Mouse (Mus musculus) embryo, embryonic 10 days (tissue): ENCODE data around the gene Alk.
A peak's percentile ranks its signal among the peaks of the same experiment; 100 is the strongest.
"Not testable (repeated sequence)": the region's sequence is repeated elsewhere in the genome, so short reads cannot be mapped to it uniquely, and the experiment has no call there.

Source experiments
- DNase-seq: peaks from one replicate; pipeline ENCODE4 v3.0.0-alpha.2; 2015; ENCODE audit warnings: low spot score

The Alk gene

DNA sequence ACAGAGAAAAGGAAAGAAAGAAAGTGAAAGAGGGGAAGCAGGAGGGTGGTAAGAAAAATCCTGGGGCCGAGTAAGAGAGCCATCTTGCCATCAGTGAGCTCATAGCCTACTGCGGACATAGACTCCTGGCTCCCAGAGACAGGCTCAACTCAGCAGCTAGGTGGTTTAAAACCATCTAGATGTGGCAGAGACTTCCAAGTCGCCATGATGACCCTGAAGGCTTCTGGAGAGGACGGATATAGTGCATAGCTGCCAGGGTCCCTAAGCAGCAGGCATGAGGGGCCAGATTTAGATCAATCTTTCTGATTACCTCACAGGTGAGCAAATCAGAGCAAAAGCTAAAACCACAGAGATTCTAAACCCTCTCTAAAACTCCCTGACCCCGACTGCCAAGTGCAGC lies 76.9 kb downstream of the Alk start:
- no peak for DNase-seq

DNA sequence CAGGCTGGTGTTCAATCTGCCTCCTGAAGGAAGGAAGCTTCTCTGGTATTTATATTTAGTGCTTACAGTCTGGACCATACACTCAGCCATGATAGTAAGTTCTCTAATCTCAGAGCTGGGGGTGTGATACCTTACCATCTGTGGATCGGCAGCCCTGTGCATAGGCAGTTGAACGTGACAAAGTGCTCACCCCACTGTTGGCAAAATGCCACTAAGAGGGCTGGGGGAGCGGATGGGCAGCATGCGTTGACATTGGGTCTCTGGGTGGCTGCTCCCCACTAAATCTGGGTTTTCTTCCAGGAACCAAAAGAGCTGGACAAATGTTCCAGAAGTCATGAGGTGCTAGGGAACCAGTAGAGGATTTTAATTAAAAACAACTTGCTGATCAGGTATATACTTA lies 78.1 kb downstream of the Alk start:
- DNase-seq, result no peak

DNA sequence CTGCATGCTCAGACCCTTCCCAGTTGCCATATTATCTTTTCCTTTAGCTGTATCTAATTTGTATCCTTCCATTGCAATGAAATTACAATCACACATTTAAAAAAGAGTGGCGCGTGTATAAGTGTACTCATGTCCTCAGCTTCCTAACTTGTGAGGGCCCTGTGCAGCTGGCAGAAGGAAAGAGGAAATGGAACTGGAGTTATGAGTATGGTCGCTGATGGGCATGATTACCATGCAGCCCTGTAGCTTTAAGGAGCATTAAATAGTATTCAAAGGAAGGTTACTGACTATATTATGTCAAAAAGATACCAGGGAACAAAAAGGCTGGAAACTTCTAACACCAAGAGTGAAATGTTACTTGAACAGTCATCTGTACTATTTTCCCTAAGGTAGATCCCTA lies 79.6 kb downstream of the Alk start:
- DNase-seq, result no peak

DNA sequence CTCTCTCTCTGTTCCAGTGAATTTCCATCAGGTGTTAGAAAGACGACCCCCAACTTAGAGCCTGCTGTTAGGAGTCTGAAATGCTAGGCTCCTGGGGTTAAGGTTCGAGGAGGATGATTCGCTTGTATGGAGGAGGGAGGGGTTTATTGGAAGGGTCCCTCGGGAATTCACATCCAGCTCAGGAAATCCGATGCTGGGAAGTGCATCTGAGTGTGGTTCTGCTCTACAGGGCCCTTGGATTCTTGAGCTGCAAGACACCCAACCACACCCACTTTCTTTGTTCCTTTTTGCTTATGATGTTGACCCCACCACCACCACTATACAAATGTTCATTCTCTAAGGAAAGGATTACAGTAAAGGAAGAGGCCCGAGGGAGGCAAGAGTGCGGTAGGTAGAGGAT lies 81.4 kb downstream of the Alk start:
- no peak for DNase-seq

DNA sequence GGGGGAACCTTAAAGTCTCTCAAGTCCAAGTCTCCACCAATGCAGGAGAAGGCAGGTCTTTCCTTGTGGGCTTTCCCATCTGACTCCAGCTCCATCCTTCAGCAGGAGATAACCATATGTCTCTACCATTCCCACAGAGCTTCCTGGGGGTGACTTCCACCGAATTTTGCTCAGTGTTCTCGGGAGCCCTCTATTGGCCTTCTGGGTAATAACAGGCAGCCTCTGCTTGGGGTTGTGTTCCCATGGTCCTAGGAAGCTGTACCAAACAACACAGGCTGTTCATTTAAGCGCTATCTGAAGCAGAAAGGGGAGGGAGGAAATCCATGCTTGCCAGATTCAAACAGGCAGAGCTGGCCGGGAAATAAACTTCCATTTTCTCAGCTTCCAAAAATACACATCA lies 82.0 kb downstream of the Alk start:
- DNase-seq, result peak; percentile 45

DNA sequence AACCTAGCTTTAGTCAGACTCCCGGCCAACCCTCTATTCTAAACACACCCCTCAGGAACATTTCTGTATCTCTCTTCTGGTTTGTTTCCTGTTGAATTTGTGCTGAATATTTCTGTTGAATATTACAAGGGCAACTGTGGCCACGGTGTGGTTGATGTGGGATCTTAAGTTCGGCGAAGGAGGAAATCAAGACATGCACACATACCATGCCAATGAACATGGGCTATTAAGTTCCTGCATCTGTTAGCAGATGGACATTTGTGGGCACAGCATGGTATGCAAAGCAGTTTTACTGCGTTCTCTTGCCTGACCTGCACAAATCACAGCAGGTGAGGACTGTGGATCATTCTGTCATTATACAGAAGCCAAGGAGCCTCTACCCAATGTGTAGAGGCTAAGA lies 83.1 kb downstream of the Alk start:
- no peak for DNase-seq

DNA sequence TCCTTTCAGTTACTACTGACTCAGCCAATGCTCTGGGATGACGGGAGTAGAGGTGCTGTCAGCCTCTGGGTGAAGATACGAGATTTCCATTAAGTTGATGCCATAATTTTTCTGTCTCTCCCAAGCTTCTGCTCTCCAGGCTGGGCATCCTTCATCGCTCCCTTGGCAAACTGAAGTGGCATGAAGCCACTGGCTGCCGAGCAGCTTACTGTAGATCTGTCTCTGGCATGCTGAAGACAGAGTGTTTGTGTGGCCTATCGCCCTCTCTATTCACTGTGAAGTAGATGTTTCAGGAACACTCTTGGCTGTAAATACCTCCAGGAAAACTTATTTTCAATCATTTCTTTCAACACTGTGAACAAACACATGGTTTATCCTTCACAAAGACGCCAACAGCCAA lies 93.7 kb downstream of the Alk start:
- no peak for DNase-seq

DNA sequence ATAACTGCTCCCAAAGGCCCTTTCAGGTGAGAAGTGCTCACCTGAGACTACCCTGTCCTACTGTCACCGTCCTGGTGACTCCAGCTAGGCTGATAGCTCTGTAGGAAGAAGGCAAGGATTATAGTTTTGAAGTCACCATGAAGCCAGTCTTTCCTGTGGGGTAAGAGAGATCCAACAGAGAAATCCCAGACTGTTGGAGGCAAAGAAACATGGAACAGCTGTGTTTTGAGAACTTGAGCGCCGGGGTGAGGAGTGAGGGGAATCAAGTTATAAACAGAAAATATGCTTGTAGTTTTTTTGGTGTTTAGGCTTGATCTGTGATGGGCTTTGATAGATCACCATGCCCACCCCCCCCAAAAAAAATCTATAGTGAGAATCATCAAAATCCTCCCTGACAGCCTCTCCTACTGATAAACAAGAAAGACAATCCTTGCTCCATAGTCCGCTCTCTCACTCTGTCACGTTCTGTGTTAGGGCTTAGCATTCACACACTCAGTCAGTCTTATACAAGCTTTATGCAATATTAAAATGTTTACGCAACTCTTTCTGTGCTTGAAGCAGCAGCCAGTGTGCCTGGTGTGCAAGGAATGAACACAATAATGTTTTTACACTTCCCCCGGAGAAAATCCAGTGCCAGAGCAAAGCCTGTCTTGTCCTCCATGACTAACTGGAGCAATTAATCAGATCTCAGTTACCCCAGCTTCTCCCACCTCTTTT lies 95.6 kb downstream of the Alk start:
- DNase-seq, result no peak

DNA sequence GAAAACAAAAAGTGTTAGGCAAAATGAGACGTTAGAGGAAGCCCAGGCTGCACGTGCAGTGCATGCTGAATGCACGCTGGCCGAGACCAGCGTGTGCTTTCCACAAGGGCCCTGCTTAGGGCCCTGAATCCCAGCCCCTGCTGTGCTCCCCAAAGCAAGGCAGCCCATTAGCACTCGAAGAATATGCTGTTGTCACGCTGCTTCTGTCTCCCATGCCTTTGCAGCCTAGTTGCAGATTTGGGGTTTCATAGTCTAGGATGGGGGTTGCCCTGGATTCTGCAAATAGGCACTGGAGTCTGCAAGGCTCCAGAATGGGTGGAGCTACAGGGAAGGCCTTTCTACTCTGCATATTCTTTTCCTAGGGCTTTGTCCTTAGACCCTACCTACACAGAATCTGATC lies 99.2 kb downstream of the Alk start:
- no peak for DNase-seq

DNA sequence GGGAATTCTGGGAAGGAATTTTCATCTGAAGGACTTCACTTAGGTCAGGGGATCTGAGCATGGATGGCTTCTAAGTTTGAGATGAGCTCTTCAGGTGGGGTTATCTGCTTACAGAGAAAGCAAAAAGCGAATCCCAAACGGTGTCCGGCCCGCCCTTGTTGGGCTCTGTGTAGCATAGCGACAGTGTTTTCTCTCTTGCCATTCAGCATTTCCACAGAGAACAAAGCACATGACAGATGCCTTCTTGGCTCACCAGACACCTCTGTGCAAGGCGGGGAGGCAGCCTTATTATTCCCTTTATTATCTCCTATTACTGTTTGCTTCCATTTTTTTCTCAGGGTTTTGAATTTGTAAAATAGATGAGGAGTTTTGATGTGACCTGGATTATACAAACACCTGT lies 99.8 kb downstream of the Alk start:
- DNase-seq, result peak; percentile 7

DNA sequence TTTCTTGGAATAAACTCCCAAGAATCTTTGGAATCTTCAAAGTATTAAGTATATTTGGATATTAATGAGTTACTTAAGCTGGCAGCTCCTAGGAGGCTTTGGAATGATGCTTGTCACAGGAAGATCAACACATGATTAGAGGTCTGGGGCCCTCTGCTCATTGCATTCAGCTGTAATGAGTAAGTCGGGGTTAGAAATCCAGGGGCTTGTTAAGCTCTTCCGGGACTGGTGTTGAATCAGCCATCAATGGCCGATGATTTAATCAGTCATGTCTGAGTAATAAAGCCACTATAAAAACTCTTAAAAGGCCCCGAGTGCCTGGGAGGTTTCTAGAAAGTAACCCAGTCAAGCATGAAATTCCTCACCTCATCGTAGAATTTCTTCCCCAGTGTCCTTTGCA lies 109.0 kb downstream of the Alk start:
- no peak for DNase-seq

DNA sequence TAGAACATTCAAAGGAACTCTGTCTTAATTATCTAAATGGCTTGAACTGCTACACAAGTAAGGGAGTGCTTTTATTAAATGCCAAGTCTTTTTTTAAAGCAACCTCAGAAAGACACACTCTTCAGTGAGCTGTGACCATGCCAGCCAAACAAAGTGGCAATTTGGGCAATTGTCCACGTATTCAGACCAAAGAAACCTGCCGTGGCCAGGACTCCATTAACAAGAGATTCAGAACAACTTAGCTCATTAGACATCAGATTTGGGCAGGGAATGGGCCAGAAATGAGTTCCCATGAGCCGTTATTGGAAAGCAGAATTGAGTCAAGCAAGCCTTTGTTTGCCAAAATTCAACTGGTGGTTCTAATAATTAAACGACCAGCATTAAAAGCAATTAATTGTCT lies 118.8 kb downstream of the Alk start:
- DNase-seq, result no peak

DNA sequence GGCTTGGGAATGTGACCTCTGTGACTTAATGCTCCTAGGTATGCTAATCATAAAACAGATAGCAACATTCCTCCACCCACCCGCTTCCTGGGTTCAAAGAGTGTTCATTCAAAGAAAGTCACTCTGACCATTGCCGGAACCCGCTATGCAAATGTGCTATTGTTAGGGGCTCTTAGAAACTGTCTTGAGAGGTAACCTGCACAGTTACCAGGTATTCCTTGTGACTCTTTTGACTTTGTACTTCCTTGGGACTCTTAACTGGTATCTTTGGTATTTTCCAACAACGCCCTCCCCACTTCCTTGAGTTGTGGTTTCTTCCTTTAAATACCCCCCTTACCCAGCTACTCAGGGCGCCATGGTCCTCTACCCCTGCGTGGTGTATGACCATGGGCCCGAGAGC lies 125.2 kb downstream of the Alk start:
- DNase-seq, result not testable (repeated sequence)

DNA sequence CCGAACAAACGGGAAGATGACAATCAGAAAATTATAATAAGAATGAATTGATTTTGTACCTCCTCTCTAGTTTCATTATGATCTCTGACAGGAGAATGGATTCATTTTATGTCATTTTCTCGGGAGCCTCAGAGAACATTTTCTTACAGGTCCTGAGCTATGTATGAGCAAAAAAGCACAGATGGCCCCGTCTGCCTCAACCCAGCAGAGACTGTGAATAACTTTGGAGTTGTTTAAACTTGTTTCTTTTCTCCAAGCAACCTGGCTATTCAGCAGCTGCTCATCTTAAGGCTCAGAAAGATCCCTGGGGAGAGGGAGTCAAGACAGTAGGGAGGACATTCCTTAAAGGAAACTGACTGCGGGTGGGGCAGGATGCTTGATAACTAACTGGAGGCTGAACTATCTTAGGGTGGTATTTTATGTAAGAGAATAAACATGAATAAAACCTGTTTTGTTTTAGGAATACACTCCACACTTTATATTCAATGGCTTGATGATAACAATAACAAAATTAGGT lies 126.5 kb downstream of the Alk start:
- no peak for DNase-seq

DNA sequence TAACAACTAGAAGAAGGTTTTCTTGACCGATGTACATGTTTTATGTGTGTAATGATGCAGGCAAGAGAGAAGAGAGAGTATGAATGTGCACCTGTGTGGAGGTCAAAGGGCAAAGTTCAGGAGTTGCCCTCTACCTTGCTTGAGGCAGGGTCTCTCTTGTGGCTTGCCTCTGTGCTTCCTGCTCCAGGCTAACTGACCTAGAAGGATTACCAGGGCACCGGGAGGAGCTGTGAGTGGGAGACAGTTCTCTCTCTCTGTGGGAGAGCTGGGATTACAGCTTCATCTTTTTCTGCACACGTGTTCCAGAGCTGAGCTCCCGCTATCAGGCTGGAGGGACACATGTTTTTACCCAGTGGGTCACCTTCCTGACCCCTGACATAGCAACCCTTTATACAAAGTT lies 127.5 kb downstream of the Alk start:
- DNase-seq, result no peak

DNA sequence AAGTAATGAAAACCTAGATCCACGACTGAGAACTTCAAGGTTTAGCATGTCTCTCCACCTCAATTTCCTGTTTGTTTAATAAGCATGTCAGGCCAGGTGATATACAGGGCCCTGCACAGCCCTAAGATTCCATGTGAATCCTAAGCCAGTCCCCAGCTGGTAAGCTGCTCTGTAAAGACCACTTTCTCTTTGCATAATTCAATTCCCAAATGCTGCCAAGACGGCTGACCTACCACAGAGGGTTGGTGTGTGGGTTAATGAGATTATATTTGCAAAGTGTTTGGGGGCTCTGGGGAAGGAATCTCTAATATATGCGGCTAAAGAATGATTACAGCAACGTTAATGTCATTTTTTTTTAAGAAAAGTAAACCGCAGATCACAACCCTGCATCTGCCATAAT lies 130.3 kb downstream of the Alk start:
- no peak for DNase-seq

DNA sequence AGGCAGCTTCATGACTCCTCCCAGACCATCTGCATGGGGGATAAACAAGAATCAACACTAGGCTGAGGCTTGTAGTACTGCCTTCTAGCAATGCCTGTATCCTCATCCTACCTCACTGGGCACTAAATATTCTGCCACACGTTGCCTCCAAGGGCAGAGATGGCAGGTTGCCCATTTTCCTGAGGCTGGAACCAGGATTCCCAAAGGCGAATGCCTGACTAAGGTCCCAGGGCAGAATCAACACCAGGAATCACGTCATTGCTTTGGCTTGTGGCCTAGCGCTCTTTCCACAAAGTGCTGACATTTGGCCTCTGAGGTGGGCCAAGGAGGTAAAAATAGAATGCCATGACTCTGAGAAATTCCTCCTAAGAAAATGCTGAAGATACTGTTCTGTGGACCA lies 155.9 kb downstream of the Alk start:
- no peak for DNase-seq

DNA sequence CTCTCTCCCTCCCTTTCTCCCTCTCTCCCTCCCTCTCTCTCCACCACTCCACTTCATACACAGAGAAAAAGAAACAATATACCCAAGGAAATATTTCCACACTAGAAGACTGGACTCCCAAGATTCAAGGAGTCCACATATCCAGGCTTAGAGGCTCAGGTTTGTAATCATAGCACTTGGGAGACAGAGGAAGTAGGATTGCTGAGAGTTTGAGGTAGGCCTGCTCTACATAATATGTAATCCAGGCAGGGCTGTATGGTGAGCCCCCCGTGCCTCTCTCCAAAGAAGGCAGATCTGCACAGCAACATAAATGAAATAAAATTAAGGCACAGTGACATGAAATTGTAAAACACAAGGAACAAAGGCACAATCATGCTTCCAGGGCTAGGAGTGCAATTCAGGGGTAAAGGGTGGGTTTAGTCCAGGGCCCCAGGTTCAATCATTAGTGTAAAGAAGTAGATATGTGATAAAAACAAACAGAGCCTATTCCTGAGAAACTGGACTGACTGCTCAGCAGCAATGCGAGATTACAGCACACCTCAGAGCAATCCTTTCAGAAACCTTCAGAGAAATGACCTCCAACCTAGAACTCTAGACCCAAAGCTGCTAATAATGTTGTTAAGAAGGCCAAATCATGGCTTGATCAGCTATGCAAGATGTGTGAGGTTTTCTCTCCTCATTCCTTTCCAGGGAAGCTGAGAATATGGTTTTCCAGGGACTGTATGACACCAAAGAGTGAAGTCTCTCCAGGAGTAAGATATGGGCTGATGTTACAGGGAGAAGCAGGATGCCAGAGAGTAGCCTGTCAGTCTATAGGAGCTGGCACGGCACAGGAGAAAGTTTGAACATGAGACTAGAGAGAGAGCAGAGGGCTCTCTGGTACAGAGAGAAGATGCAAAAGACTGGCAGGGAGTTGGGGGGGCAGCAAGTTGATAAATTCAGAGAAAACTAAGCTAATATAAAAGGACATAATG lies 158.9 kb downstream of the Alk start:
- DNase-seq, result no peak

DNA sequence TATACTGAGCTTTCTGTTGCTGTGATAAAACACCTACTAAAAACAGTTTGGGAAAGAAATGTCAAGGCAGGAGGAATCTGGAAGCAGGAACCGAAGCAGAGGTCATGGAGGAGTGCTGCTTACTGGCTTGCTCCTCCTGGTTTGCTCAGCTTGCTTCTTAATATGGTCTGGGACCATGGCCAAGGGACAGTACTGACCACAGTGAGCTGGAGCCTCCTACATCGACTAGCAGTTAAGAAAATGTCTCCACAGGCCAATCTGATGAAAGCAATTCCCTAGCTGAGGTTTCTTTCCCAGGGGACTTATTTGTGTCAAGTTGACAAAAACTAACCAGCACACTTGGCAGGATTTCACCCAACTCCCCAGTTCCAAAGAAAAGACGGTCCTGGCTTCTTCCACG lies 187.0 kb downstream of the Alk start:
- DNase-seq, result no peak

DNA sequence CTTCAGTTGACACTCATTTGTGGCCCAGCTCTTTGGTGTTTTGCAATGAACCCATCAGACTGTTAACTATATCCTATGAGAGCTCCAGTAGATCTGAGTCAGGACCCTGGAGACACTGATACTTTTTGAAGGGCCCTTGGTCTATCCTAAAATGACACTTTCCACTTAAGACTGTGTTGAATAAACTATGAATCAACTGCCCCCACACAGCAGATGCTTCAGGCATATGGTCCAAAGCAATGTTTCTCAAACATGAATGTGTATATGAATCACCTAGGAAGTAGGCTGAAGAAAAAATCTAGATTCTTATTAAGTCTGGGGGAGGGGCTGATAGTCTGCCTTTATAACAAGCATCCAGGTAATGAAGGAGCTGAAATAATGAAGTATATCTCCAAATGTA lies 189.8 kb downstream of the Alk start:
- DNase-seq, result no peak

DNA sequence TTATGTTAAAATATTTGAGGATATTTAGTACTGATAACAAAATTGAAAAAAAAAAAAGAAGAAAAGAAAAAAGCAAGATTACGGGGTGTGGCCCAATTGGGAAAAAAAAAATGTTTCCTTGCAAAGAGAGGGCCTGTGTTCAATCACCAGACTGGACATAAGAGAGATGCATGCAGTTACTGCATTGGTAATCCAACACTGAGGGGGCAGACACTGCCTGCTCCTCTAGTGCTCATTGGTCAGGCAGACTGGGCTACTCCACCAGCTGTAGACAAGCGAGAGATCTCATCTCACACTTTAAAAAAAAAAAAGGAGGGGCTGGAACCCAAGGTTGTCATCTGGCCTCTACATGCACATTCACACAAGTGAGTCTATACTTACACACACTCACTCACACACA lies 199.6 kb downstream of the Alk start:
- no peak for DNase-seq

DNA sequence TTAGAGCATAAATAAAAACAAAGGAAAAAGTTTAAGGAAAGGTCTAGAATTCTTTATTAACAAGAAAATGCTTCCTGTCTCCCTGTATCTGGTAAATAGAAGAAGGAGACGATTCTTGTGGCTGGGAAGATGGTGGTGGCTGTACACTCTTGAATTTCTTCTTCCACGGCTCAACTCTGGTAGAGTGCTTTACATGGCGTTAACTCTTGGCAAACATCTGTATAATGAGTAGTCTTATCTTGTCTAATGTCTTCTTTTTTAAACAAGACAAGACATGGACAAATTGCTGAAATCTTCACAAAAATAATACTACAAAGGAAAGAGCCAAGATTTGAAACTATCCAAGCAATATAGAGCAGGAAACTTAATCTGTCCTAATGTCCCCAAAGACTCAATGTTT lies 202.6 kb downstream of the Alk start:
- no peak for DNase-seq

DNA sequence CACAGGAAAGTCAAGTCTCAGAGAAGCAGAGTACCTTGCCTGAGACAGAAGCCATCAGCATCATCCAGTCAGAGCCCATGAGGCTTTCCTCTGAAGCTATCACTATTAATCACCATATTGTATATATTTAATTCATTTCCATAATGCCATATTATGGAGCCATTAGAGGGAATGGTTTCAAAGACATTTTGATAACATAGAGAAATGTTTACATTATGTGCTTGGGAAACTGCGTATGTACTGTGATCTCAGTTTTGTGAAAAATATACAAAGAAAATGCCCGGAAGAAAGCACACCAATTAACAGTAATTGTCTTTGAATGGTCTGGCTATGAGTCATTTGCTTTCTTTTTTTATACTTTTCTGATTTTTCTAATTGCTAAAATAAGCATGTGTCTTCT lies 203.1 kb downstream of the Alk start:
- no peak for DNase-seq
